Mouse (Mus musculus) cerebellum, adult 2 months (tissue): ENCODE data around the gene Mef2b. TPM values are rescaled to one million over a fixed set of nuclear protein-coding genes. Genes with fewer than 3 reads are reported as not detected.

Experiments used
- DNase-seq, 2 experiments: peaks; one replicate each; pipeline ENCODE4 v3.0.0; 2021
- H3K27ac ChIP-seq: fragments of 200-500 bp; 2 replicates; pipeline ENCODE4 v1.5.1; 2012; ENCODE audit warnings: low read length, control low read depth, inconsistent platforms; ENCODE audit not compliant: insufficient read depth
- H3K27me3 ChIP-seq: fragments of 200-500 bp; 2 replicates; pipeline ENCODE4 v1.6.1; 2012; ENCODE audit warnings: inconsistent platforms, mild to moderate bottlenecking, low read length, moderate library complexity; ENCODE audit not compliant: control insufficient read depth, insufficient read depth
- H3K4me1 ChIP-seq: fragments of 200-500 bp; 2 replicates; pipeline ENCODE4 v1.6.1; 2011; ENCODE audit warnings: low read length; ENCODE audit not compliant: control insufficient read depth, insufficient read depth
- H3K4me3 ChIP-seq: fragments of 200-500 bp; replicated peaks from 2 replicates; pipeline ENCODE3; 2011; ENCODE audit warnings: mild to moderate bottlenecking, low read depth, low read length, control low read depth; ENCODE audit not compliant: insufficient read depth
- CTCF ChIP-seq: fragments of 200-500 bp; IDR thresholded peaks from 2 replicates; pipeline ENCODE4 v1.5.1; 2011; ENCODE audit warnings: low read depth, mild to moderate bottlenecking, control low read depth, low read length, moderate library complexity, borderline replicate concordance; ENCODE audit not compliant: insufficient read depth
- POLR2A ChIP-seq: fragments of 200-500 bp; IDR thresholded peaks from 2 replicates; pipeline ENCODE4 v1.6.1; 2011; ENCODE audit warnings: low read length, control low read depth, borderline replicate concordance; ENCODE audit not compliant: insufficient read depth
- WGBS: fragments of 180-500 bp; shearing (Covaris S2); methylation state at CpG from one replicate; pipeline ENCODE4 v1.1.7; 2018; 5-methylcytosine and 5-hydroxymethylcytosine counted together
- polyA plus RNA-seq: library from polyadenylated mRNA; depleted of rRNA; stranded (reverse); fragments of >200 nt; gene quantifications from 2 replicates; pipeline ENCODE4 v1.2.3, GENCODE M21; 2012

Mef2b gene
- polyA plus RNA-seq, 1 experiment, result 0.43 TPM

GRCm38 (mm10) chr8:70128435-70128834 is 11.1 kb upstream of the Mef2b start:
- Histone ChIP-seq H3K27ac (no peak overlapping the region), H3K4me3 (no peak overlapping the region), H3K27me3 (no peaks in the 10 kb centered on the region), H3K4me1 (peaks cover 9% of the 10 kb centered on the region)
- 30% methylated on average over 3 of the region's 3 CpGs for WGBS
- peak; percentile 42 to 48 for DNase-seq
- TF ChIP-seq POLR2A (no peak), CTCF (no peak)

- 28% methylated on average over 9 of the region's 9 CpGs for WGBS
- TF ChIP-seq POLR2A (no peak), CTCF (no peak)
Observed at GRCm38 (mm10) chr8:70129309-70129952, 10.1 kb upstream of the Mef2b start.

DNA sequence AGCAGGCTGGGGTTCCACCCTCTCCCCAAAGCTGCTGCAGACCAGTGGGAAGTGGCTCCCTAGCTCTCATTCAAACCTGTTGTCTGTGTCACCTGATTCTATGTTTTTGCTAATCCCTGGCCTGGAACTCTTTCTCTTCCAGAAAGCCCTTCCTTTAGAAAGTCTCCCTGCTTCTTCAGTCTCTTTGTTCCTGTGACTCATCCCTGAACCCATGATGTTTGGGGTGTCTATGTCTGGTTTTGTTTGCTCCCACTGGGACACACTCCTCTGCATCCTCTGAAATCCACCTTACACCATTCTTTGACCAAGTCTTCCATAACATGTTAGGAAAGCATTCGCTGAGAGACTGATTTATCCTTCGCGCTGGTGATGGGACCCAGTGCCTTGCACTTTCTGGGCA is 9.4 kb upstream of the Mef2b start:
- Histone ChIP-seq H3K4me3 (no peak overlapping the region), H3K4me1 (peaks cover 9% of the 10 kb centered on the region), H3K27me3 (no peaks in the 10 kb centered on the region), H3K27ac (no peak overlapping the region)
- DNase-seq, result no peak
- WGBS, result 88% methylated on average over 3 of the region's 3 CpGs
- TF ChIP-seq POLR2A, result no peak
- TF ChIP-seq CTCF, result no peak

More at GRCm38 (mm10) chr8:70129309-70129952, 10.1 kb upstream of the Mef2b start:
- Histone ChIP-seq H3K27ac (peak overlapping the region; percentile 68), H3K27me3 (no peaks in the 10 kb centered on the region), H3K4me3 (no peak overlapping the region), H3K4me1 (peaks cover 9% of the 10 kb centered on the region)
- DNase-seq, result peak; percentile 43 to 63

- peak within 1 kb of the TSS; percentile 86 for H3K4me3 ChIP-seq
- TF ChIP-seq POLR2A (peak; percentile 66; the same call in 1 of the 2 replicates), CTCF (no peak)
- H3K27me3 ChIP-seq, result no peaks in the 10 kb centered on the region
- H3K27ac ChIP-seq, result peak within 1 kb of the TSS; percentile 2; the same call in 1 of the 2 replicates
- DNase-seq, result peak; percentile 82
- 1% methylated on average over 37 of the region's 37 CpGs for WGBS
- H3K4me1 ChIP-seq, result peaks cover 9% of the 10 kb centered on the region
Observed at GRCm38 (mm10) chr8:70131166-70131883, 8.2 kb upstream of the Mef2b start, which contains the start of gene Nr2c2ap. Nr2c2ap (plus strand) TSS chr8:70131333.

GRCm38 (mm10) chr8:70134086-70134485 is 5.4 kb upstream of the Mef2b start:
- H3K4me1 ChIP-seq, result peaks cover 12% of the 10 kb centered on the region
- H3K27ac ChIP-seq, result no peak overlapping the region
- no peak for DNase-seq
- H3K4me3 ChIP-seq, result no peak overlapping the region
- 86% methylated on average over 5 of the region's 5 CpGs for WGBS
- no peaks in the 10 kb centered on the region for H3K27me3 ChIP-seq
- no peak for TF ChIP-seq POLR2A
- TF ChIP-seq CTCF, result no peak

DNA sequence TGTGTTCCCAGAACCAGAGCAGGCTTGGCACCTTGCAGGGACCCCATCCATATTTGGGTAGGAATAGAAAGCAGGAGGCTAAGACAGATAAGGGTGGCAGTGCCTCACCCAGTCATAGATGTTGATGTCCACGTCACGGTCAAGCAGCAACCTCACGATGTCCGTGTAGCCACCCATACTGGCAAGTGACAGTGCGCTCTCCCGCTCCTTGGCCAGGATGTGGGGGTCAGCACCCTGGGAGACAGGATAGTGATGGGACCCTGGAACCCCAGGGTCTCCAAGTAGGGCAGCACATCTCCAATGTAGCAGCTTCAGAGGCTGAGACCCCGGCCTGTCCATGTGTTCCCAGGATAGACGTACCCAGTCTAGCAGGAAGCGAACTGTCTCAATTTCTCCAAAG is 4.6 kb upstream of the Mef2b start:
- DNase-seq, result no peak
- WGBS, result 90% methylated on average over 9 of the region's 9 CpGs
- Histone ChIP-seq H3K27ac (no peak overlapping the region), H3K4me3 (no peak overlapping the region), H3K27me3 (no peaks in the 10 kb centered on the region), H3K4me1 (peaks cover 6% of the 10 kb centered on the region; the same call in 1 of the 2 replicates)
- TF ChIP-seq POLR2A (no peak), CTCF (no peak)

- H3K4me3 ChIP-seq, result no peak overlapping the region
- no peaks in the 10 kb centered on the region for H3K27me3 ChIP-seq
- H3K27ac ChIP-seq, result no peak overlapping the region
- no peak for DNase-seq
- 73% methylated on average over 4 of the region's 4 CpGs for WGBS
- TF ChIP-seq POLR2A, result no peak
- TF ChIP-seq CTCF, result no peak
- H3K4me1 ChIP-seq, result peaks cover 13% of the 10 kb centered on the region
Observed at GRCm38 (mm10) chr8:70136591-70136990, 2.9 kb upstream of the Mef2b start.

DNA sequence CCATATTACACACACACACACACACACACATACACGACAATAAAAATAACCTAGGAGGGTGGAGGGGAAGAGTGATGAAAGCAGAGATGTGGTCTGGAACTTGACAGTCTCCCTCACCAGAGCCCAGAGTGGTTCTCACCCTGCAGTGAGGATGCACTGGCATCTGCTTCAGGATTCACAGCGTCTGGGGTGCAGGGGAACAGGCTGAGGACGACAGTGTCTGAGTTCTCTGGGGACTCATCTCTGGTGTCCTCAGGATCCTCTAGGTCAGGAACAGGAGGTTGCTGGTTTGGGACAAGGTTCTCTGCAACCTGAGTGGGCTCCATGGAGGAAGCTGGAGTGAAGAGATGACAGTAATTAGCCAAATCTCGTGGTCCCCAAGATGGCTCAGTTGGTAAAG is 1.6 kb upstream of the Mef2b start:
- Histone ChIP-seq H3K27ac (no peak overlapping the region), H3K4me1 (peaks cover 16% of the 10 kb centered on the region), H3K4me3 (peak overlapping the region; percentile 17), H3K27me3 (no peaks in the 10 kb centered on the region)
- no peak for DNase-seq
- no peak for TF ChIP-seq CTCF
- no peak for TF ChIP-seq POLR2A
- 65% methylated on average over 4 of the region's 4 CpGs for WGBS
